Mouse (Mus musculus) ovary, adult 18-20 months (tissue): Measurements from ENCODE around the gene Spock1.
"Not testable (repeated sequence)": the region's sequence is repeated elsewhere in the genome, so short reads cannot be mapped to it uniquely, and the experiment has no call there.

Source experiments
- DNase-seq: peaks from one replicate; pipeline ENCODE4 v3.0.0; 2022; ENCODE audit warnings: low spot score, mixed read lengths

Gene Spock1

DNA sequence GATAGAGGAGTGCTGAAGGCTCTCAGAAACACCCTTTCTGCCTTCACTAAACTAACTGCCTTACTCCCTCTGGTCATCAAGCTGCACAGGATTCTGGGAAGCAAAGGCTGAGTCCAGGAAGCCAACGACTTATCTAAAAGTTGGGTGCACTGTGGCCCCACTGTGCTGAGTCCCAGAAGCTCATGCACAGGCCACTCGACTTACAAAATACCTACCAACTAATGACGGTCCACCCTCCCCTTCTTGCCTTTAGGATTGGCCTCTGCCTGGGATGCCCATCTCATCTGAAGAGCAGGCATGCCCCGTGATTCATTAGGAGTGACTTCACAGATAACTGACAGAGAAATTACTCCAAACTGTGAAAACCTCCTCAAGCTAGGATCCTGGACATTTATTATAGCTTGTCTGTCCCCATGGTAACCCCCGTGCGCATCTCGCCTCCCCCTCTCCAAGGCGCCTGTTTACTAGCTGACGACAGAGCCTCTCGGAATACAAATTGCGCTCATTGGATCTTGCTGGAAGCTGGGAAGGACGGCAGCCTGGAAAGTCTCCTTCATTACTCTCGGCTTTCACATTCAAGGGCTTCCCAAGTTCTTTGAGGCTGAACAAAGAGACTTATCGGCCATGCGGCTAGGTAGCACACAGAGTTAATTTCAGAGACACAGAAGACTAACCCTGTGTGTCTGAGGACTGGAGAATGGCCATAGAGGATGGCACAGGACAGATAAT, 312.9 kb downstream of the Spock1 start:
- no peak for DNase-seq

GRCm38 (mm10) chr13:57589338-57589914, 318.7 kb downstream of the Spock1 start:
- not testable (repeated sequence) for DNase-seq

DNA sequence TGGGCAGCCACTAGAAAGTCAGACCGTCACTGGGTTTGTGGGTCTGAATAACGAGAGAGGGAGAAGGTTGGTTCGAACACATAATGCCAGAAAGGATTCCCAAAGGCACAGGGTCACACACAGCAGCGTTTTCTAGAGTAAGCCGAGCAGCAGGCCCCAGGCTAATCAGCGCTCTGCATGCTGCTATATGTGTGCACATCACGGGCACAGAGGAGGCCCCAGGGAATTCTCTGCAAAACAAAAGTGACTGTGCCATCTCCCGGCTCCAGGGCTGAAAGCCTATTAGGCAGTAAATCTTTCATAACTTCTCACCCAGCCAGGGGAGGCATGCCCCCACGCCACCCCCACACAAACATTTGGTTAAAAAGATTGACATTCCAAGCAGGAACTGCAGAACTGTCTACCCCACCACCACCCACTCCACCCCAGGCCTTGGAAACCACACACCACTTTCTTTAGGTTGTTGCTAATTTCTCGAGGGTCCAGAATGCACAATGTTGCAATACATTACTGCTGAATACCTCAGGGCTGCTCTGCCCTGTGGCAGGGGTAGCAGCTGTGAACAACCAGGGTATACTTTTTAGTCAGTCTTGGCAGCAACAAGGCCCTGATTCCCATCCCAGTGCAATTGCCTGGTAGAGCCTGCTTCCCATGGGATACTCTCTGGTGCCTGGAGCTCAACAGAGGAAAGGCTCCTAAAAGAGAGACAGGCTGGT, 319.4 kb downstream of the Spock1 start:
- no peak for DNase-seq

DNA sequence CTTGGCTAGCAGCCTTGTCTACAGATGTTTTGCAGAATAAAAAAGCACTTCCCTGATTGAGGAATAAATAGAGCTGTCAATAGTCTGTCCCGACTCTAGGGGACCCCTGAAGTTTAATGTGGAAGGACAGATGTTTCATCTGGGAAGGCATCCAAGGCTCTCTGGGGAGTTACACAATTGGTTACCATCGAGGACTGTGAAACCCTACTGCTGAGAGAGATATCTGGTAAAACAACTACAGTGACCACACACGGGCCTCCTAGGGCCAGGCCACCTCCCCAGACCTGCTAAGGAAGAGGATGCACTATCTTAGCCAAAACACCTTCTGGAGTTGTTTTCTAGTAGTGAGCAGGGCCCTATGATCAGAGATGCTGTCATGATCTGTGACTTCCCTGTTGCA, 323.0 kb downstream of the Spock1 start:
- no peak for DNase-seq

GRCm38 (mm10) chr13:57582314-57582976, 325.7 kb downstream of the Spock1 start:
- no peak for DNase-seq

DNA sequence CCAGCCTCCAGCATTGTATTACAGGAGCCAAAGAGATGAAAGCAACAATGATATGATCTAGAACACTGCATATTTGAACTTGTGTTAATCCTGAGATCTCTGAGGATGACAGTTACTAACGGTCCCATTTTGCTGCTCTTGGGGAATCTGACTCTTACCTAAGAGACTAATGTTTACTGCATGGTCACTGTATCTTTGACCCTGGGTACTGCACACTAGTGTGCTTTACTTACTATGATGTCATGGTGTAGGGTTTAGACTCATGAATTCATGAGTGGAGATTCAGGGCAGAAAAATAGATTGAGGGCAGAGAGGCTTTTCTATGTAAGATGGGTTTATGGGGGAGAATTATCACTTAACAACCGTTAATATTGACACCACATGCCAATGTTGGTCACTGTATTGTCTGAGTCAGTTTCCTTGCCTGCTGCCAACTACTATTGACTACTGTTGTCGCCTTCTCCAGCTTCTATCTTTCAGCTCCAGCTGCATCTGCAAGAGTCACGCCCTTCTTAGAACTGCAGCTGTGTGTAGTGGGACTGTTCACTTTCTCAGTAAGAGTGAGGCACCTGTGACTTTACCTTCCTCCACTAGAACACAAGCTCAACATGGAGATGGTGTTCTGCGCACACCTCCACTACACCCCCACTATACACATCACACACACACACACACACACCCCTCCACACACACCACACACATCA, 330.4 kb downstream of the Spock1 start:
- DNase-seq: no peak

DNA sequence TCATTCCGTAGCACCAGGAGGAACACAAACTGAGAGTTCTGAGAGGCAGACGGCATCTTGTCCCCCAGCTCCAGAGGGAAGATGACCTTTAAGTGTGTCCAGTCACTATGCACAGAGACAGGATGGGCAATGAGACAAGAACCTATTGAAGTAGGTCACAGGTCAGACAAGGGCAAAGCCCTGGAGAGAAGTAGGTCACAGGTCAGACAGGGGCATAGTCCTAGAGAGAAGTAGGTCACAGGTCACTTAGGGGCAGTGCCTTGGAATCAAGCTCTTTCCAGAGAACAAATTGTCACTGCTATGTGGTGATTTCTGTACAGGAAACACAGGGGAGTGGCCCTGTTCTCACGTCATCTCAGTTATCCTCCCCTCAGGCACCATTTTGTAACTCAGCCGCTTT, 334.6 kb downstream of the Spock1 start:
- no peak for DNase-seq

DNA sequence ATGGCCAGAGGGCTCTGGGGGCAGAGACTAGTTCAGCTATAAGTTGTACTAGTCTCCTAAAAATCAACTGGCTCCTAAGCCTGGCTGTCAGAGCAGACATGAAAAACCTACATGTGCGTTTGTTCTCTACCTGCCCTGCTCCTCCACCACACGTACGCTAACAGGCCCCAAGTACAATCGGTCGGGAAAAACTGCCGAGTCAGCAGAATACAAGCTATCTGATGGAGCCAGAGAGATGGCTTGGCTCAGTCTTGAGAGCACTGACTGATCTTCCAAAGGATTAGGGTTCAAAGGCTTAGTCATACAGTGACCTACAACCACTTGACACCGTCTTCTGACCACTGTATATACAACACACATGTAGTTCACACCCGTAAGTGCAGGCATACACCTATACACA, 339.7 kb downstream of the Spock1 start:
- no peak for DNase-seq

DNA sequence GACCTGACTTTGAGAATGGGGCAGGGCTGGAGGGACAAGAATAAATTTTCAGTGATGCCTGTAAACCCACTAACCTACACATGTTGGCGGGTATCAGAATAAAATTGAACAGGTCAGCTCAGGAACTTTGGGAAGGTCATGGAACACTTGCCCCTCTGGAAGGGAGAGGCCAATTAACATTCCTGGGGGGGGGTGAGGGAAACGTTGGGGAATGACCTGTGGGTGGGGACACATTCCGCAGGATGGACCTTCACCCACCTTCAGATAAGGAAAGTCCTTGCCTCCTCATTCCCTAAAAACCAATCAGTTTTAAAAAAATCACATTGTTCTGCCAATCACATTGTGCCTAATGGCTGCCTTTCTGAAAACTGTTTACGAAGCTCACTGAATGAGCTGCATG, 352.9 kb downstream of the Spock1 start:
- no peak for DNase-seq

DNA sequence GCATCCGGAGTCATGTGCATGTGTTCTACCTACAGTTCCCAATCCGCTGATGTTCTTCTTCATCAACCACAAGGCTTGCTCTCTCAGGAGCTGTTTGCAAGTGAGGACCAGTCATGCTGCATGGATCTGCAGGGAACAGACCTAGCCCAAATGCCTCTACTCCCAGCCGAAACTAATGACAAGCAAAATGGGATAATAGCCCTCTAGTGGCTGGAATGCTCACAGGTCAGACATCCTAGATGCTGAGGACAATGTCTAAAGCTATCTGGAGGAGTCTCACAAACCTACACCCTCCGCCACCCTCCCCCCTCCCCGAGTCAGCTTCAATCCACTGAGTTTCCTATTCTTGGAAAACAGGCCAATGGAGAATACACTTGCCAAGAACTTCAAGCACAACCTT, 358.4 kb downstream of the Spock1 start:
- DNase-seq: no peak

GRCm38 (mm10) chr13:57536988-57537547, 371.1 kb downstream of the Spock1 start:
- DNase-seq: no peak

DNA sequence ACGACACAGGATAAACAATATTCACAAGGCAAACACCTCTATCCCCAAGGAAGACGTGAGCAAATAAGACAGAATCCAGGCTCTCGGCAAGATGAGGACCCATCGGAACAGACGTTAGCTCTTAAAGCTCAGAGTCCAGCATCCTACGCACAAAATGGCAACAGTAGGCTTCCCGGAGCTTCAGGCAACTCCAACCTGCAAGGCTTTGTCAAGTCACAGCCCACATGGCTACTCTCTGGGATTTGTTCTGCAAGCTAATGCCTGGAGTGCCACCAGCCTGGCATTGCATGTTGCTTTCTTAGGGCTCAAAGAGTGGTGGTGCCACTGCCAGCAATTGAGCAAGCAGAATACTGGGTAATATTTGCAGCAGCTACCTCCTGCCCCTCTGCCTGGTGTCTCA, 373.8 kb downstream of the Spock1 start:
- no peak for DNase-seq

DNA sequence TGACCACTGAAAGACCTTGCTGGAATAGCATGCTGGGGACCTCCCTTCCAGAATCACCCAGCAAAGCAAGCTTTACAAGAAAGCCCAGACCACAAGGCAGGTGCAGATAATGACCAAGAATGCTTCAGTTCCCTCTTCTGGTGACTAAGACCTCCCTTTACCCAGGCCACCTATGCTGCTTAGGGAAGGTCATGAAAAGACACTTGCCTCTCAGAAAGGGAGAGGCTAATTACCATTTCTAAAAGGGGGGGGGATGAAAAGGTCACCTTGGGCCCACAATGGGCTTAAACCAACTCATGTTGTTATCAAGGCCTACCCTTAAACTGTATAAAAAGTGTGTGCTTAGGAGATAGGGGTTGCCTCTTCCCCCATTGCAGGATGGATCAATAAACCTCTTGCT, 382.2 kb downstream of the Spock1 start:
- DNase-seq: no peak

DNA sequence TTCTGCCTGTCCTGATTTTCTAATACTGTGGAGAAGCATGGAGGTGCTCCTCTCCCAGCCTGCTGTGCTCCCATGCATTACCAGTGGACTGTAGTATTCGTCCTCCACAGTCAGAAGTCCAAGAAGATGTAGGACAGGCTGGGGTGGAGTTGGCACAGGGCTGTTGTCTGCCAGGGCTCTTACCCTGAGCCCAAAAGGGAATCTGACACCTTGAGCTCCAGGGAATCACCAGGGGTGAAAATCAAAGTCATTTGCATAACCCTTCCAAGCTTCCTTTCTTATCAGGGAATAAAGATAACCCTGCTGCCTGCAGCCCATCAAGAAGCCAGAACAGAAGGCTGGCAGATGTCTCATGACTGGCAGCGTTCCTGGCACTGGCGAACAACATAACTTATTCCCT, 383.6 kb downstream of the Spock1 start:
- DNase-seq: no peak

GRCm38 (mm10) chr13:57523366-57523765, 384.8 kb downstream of the Spock1 start:
- no peak for DNase-seq

DNA sequence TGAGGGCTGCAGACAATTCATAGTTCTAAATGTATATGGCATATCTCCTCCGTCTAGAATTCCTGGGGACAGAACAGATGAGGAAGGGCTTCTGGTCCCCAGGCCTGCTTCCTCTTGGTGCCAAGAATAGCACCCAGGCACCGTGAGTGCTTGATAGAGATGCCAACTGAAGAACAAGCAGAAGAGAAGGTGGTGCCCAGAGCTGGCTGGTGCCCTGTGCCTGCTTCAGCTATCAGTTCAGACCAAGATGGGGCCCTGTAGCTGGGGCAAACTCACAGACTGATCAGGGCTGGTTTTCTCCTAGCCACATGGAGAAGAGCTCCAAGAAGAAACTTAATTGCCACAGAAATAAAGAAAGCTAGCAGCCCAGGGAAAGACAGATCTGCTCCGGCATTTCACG, 385.8 kb downstream of the Spock1 start:
- no peak for DNase-seq

- DNase-seq: no peak
These were observed 387.0 kb downstream of the Spock1 start for GRCm38 (mm10) chr13:57521152-57521551.

GRCm38 (mm10) chr13:57519790-57520189, 388.3 kb downstream of the Spock1 start:
- no peak for DNase-seq

DNA sequence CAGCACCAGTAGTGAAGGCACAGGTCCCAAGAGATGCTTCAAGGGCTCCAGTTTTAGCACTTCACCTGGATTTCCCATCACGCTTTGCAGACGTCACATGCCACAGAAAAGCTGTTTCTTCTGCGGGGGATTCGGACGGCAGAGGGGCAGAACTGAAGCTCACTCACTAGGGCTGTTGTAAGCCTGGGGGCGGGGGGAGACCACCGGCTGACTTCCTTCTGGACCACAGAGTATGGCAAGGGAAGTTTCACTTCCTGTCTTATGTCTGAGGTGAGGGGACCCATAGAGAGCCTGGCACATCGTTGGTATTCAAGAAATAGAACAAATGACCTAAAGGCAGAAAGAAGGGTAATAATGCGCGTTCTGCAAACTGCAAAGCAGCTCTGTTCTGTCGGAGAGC, 392.4 kb downstream of the Spock1 start:
- DNase-seq: no peak

- no peak for DNase-seq
These were observed 406.6 kb downstream of the Spock1 start for GRCm38 (mm10) chr13:57501552-57501951.

DNA sequence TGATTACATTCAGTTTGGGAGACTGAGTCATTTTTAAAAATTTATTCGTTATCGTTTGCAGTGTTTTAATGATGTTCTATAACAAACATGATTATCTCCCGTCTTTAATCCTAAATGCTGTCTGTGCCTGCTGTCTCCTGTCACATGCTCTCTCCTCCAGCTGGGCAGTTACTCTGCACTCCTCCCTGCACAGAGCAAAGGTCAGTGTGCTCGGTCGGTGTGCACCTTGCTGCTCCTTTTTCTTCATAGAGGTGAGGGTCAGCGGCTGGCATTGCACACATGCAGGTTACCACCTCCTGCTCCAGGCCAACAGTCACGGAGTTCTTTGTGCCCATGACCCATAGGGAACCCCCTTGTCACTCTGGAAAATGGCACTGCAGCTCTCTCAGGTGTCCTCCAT, 411.4 kb downstream of the Spock1 start:
- DNase-seq: no peak

GRCm38 (mm10) chr13:57494838-57495237, 413.3 kb downstream of the Spock1 start:
- no peak for DNase-seq
